Mouse (Mus musculus): ENCODE data around the gene Rbm4. TPM values are rescaled to one million over a fixed set of nuclear protein-coding genes. Genes with fewer than 3 reads are reported as not detected.
"Not testable (repeated sequence)": the region's sequence is repeated elsewhere in the genome, so short reads cannot be mapped to it uniquely, and the experiment has no call there.

Gene Rbm4
- polyA plus RNA-seq, 1 experiment from 2014 or later = 92.9 TPM

- Histone ChIP-seq H3K36me3 (replicated peaks; ENCODE audit: control insufficient read depth, insufficient read depth, low read depth, low read length) (no peaks in the 10 kb centered on the region; the same call in 1 of the 2 replicates), H3K4me2 (ENCODE audit: low read depth, low read length) (peak overlapping the region; percentile 65), H3K4me1 (ENCODE audit: control insufficient read depth, insufficient read depth, low read length) (no peaks in the 10 kb centered on the region), H3K4me3 (ENCODE audit: low read depth, low read length) (peak overlapping the region; percentile 68), H3K9ac (replicated peaks; ENCODE audit: low read length) (peak overlapping the region; percentile 72), H3K9me3 (replicated peaks; ENCODE audit: control insufficient read depth, low read length) (no peaks in the 10 kb centered on the region), H3K27ac (replicated peaks; ENCODE audit: low read depth, low read length) (0 out of 2 replicates have a peak overlapping the region, but pooled peaks have one; percentile 32), H3K27me3 (ENCODE audit: control insufficient read depth, insufficient read depth, low read length) (no peaks in the 10 kb centered on the region)
- no peak; the same call in 1 of the 2 replicates for ATAC-seq (replicated peaks; ENCODE audit: insufficient number of reproducible peaks, low FRiP score, low TSS enrichment, low read depth)
- under 1% methylated on average over 16 of the region's 16 CpGs for WGBS
- peak; percentile 42 for DNase-seq (ENCODE audit: low spot score)
Observed at GRCm38 (mm10) chr19:4793281-4793830, 345 bp downstream of the Rbm4 start.

GRCm38 (mm10) chr19:4786313-4786712 lies 7.4 kb downstream of the Rbm4 start:
- H3K4me1 ChIP-seq (ENCODE audit: control insufficient read depth, insufficient read depth, low read length) = no peaks in the 10 kb centered on the region
- H3K9me3 ChIP-seq (replicated peaks; ENCODE audit: control insufficient read depth, low read length) = no peaks in the 10 kb centered on the region
- H3K36me3 ChIP-seq (replicated peaks; ENCODE audit: control insufficient read depth, insufficient read depth, low read depth, low read length) = peaks cover 18% of the 10 kb centered on the region
- ATAC-seq (replicated peaks; ENCODE audit: insufficient number of reproducible peaks, low FRiP score, low TSS enrichment, low read depth) = no peak
- no peak for DNase-seq (ENCODE audit: low spot score)
- no peaks in the 10 kb centered on the region for H3K27me3 ChIP-seq (ENCODE audit: control insufficient read depth, insufficient read depth, low read length)
- H3K9ac ChIP-seq (replicated peaks; ENCODE audit: low read length) = no peak overlapping the region
- H3K4me3 ChIP-seq (ENCODE audit: low read depth, low read length) = no peak overlapping the region
- 91% methylated on average over 2 of the region's 2 CpGs for WGBS
- no peak overlapping the region for H3K4me2 ChIP-seq (ENCODE audit: low read depth, low read length)
- no peak overlapping the region for H3K27ac ChIP-seq (replicated peaks; ENCODE audit: low read depth, low read length)

GRCm38 (mm10) chr19:4785206-4785605 lies 8.5 kb downstream of the Rbm4 start:
- H3K36me3 ChIP-seq (replicated peaks; ENCODE audit: control insufficient read depth, insufficient read depth, low read depth, low read length) = peaks cover 18% of the 10 kb centered on the region
- WGBS = 93% methylated on average over 7 of the region's 7 CpGs
- H3K4me2 ChIP-seq (ENCODE audit: low read depth, low read length) = no peak overlapping the region
- H3K27me3 ChIP-seq (ENCODE audit: control insufficient read depth, insufficient read depth, low read length) = no peaks in the 10 kb centered on the region
- no peak overlapping the region for H3K27ac ChIP-seq (replicated peaks; ENCODE audit: low read depth, low read length)
- H3K9ac ChIP-seq (replicated peaks; ENCODE audit: low read length) = no peak overlapping the region
- H3K4me3 ChIP-seq (ENCODE audit: low read depth, low read length) = no peak overlapping the region
- no peaks in the 10 kb centered on the region for H3K9me3 ChIP-seq (replicated peaks; ENCODE audit: control insufficient read depth, low read length)
- DNase-seq (ENCODE audit: low spot score) = no peak
- H3K4me1 ChIP-seq (ENCODE audit: control insufficient read depth, insufficient read depth, low read length) = no peaks in the 10 kb centered on the region
- ATAC-seq (replicated peaks; ENCODE audit: insufficient number of reproducible peaks, low FRiP score, low TSS enrichment, low read depth) = no peak

- WGBS = 91% methylated on average over 2 of the region's 2 CpGs
- ATAC-seq (replicated peaks; ENCODE audit: insufficient number of reproducible peaks, low FRiP score, low TSS enrichment, low read depth) (no peak), DNase-seq (ENCODE audit: low spot score) (no peak)
- no peaks in the 10 kb centered on the region for H3K4me1 ChIP-seq (ENCODE audit: control insufficient read depth, insufficient read depth, low read length)
- no peaks in the 10 kb centered on the region for H3K27me3 ChIP-seq (ENCODE audit: control insufficient read depth, insufficient read depth, low read length)
- H3K27ac ChIP-seq (replicated peaks; ENCODE audit: low read depth, low read length) = no peak overlapping the region
- H3K4me3 ChIP-seq (ENCODE audit: low read depth, low read length) = no peak overlapping the region
- H3K4me2 ChIP-seq (ENCODE audit: low read depth, low read length) = no peak overlapping the region
- no peak overlapping the region for H3K9ac ChIP-seq (replicated peaks; ENCODE audit: low read length)
- peaks cover 17% of the 10 kb centered on the region for H3K36me3 ChIP-seq (replicated peaks; ENCODE audit: control insufficient read depth, insufficient read depth, low read depth, low read length)
- no peaks in the 10 kb centered on the region for H3K9me3 ChIP-seq (replicated peaks; ENCODE audit: control insufficient read depth, low read length)
Observed at GRCm38 (mm10) chr19:4782891-4783290, 10.8 kb downstream of the Rbm4 start.

- H3K27ac ChIP-seq (replicated peaks; ENCODE audit: low read depth, low read length) = no peak overlapping the region
- no peaks in the 10 kb centered on the region for H3K9me3 ChIP-seq (replicated peaks; ENCODE audit: control insufficient read depth, low read length)
- DNase-seq (ENCODE audit: low spot score) (no peak), ATAC-seq (replicated peaks; ENCODE audit: insufficient number of reproducible peaks, low FRiP score, low TSS enrichment, low read depth) (no peak)
- H3K4me3 ChIP-seq (ENCODE audit: low read depth, low read length) = no peak overlapping the region
- H3K4me1 ChIP-seq (ENCODE audit: control insufficient read depth, insufficient read depth, low read length) = no peaks in the 10 kb centered on the region
- no peak overlapping the region for H3K9ac ChIP-seq (replicated peaks; ENCODE audit: low read length)
- no peaks in the 10 kb centered on the region for H3K27me3 ChIP-seq (ENCODE audit: control insufficient read depth, insufficient read depth, low read length)
- H3K4me2 ChIP-seq (ENCODE audit: low read depth, low read length) = no peak overlapping the region
- WGBS = 88% methylated on average over 3 of the region's 3 CpGs
- peaks cover 13% of the 10 kb centered on the region for H3K36me3 ChIP-seq (replicated peaks; ENCODE audit: control insufficient read depth, insufficient read depth, low read depth, low read length)
Observed at GRCm38 (mm10) chr19:4772785-4773184, 20.9 kb downstream of the Rbm4 start.

GRCm38 (mm10) chr19:4767507-4768148 lies 26.1 kb downstream of the Rbm4 start:
- H3K4me1 ChIP-seq (ENCODE audit: control insufficient read depth, insufficient read depth, low read length) = no peaks in the 10 kb centered on the region
- no peak overlapping the region for H3K4me3 ChIP-seq (ENCODE audit: low read depth, low read length)
- H3K9ac ChIP-seq (replicated peaks; ENCODE audit: low read length) = no peak overlapping the region
- H3K27ac ChIP-seq (replicated peaks; ENCODE audit: low read depth, low read length) = no peak overlapping the region
- peaks cover 10% of the 10 kb centered on the region for H3K36me3 ChIP-seq (replicated peaks; ENCODE audit: control insufficient read depth, insufficient read depth, low read depth, low read length)
- ATAC-seq (replicated peaks; ENCODE audit: insufficient number of reproducible peaks, low FRiP score, low TSS enrichment, low read depth) = no peak
- 79% methylated on average over 12 of the region's 12 CpGs for WGBS
- DNase-seq (ENCODE audit: low spot score) = no peak
- H3K9me3 ChIP-seq (replicated peaks; ENCODE audit: control insufficient read depth, low read length) = no peaks in the 10 kb centered on the region
- no peaks in the 10 kb centered on the region for H3K27me3 ChIP-seq (ENCODE audit: control insufficient read depth, insufficient read depth, low read length)
- H3K4me2 ChIP-seq (ENCODE audit: low read depth, low read length) = no peak overlapping the region

- no peak overlapping the region for H3K4me3 ChIP-seq (ENCODE audit: low read depth, low read length)
- ATAC-seq (replicated peaks; ENCODE audit: insufficient number of reproducible peaks, low FRiP score, low TSS enrichment, low read depth) = no peak
- H3K27ac ChIP-seq (replicated peaks; ENCODE audit: low read depth, low read length) = no peak overlapping the region
- DNase-seq (ENCODE audit: low spot score) = no peak
- no peaks in the 10 kb centered on the region for H3K4me1 ChIP-seq (ENCODE audit: control insufficient read depth, insufficient read depth, low read length)
- 67% methylated on average over 1 of the region's 1 CpGs for WGBS
- H3K36me3 ChIP-seq (replicated peaks; ENCODE audit: control insufficient read depth, insufficient read depth, low read depth, low read length) = peaks cover 6% of the 10 kb centered on the region
- no peaks in the 10 kb centered on the region for H3K9me3 ChIP-seq (replicated peaks; ENCODE audit: control insufficient read depth, low read length)
- no peak overlapping the region for H3K9ac ChIP-seq (replicated peaks; ENCODE audit: low read length)
- no peaks in the 10 kb centered on the region for H3K27me3 ChIP-seq (ENCODE audit: control insufficient read depth, insufficient read depth, low read length)
- H3K4me2 ChIP-seq (ENCODE audit: low read depth, low read length) = no peak overlapping the region
Observed at GRCm38 (mm10) chr19:4762876-4763275, 30.8 kb downstream of the Rbm4 start.

- H3K27ac ChIP-seq (replicated peaks; ENCODE audit: low read depth, low read length); ATAC-seq (replicated peaks; ENCODE audit: insufficient number of reproducible peaks, low FRiP score, low TSS enrichment, low read depth); H3K36me3 ChIP-seq (replicated peaks; ENCODE audit: control insufficient read depth, insufficient read depth, low read depth, low read length); H3K4me3 ChIP-seq (ENCODE audit: low read depth, low read length); H3K4me2 ChIP-seq (ENCODE audit: low read depth, low read length); H3K4me1 ChIP-seq (ENCODE audit: control insufficient read depth, insufficient read depth, low read length); DNase-seq (ENCODE audit: low spot score); H3K9ac ChIP-seq (replicated peaks; ENCODE audit: low read length); H3K27me3 ChIP-seq (ENCODE audit: control insufficient read depth, insufficient read depth, low read length); H3K9me3 ChIP-seq (replicated peaks; ENCODE audit: control insufficient read depth, low read length): not testable (repeated sequence)
- WGBS = 95% methylated on average over 8 of the region's 8 CpGs
Observed at GRCm38 (mm10) chr19:4760544-4760943, 33.2 kb downstream of the Rbm4 start.
